Mouse (Mus musculus) C2C12 (cell line): ENCODE data around the gene Wfdc2.

Source experiments
- CEBPB ChIP-seq: IDR thresholded peaks from one replicate; pipeline ENCODE4 v1.6.1; 2011; ENCODE audit warnings: low read depth, mild to moderate bottlenecking, control low read depth, moderate library complexity
- CTCF ChIP-seq: IDR thresholded peaks from one replicate; pipeline ENCODE4 v1.5.1; 2011; ENCODE audit not compliant: control insufficient read depth, insufficient read depth, insufficient read length
- MAX ChIP-seq: IDR thresholded peaks from one replicate; pipeline ENCODE4 v1.6.1; 2011; ENCODE audit warnings: mild to moderate bottlenecking, control low read depth
- MYOD1 ChIP-seq: IDR thresholded peaks from one replicate; pipeline ENCODE4 v1.6.1; 2011; ENCODE audit warnings: low read depth; ENCODE audit not compliant: control insufficient read depth, insufficient read length
- MYOG ChIP-seq: IDR thresholded peaks from one replicate; pipeline ENCODE4 v1.6.1; 2011; ENCODE audit not compliant: control insufficient read depth, insufficient read length; ENCODE audit errors: extremely low read depth
- USF1 ChIP-seq: IDR thresholded peaks from one replicate; pipeline ENCODE4 v1.6.1; 2011; ENCODE audit warnings: low read depth, mild to moderate bottlenecking, control low read depth, moderate library complexity

- TF ChIP-seq CTCF (no peak), USF1 (no peak), MAX (no peak), MYOD1 (no peak), CEBPB (no peak), MYOG (no peak)
Measured at GRCm38 (mm10) chr2:164567460-164567859, 5.2 kb downstream of the Wfdc2 start.
